In genomic region chr6:91414890-91415289, GRCm38 (mm10) we compare ENCODE assay signal across 8 mouse cellular contexts. TPM values are rescaled to one million over a fixed set of nuclear protein-coding genes. Genes with fewer than 3 reads are reported as not detected.
A peak's percentile ranks its signal among the peaks of the same experiment; 100 is the strongest.
DNase-seq lines count a peak whose midpoint lies in the region; ATAC-seq lines count a peak whose summit lies in the region.

No protein-coding gene starts in this region.

- 0 out of 2 replicates have a peak, but pooled peaks have one; percentile 77 for ATAC-seq in frontal cortex, adult (ENCODE audit: low TSS enrichment)

- peak; percentile 21 for DNase-seq in gastrocnemius, postnatal 10 days
- DNase-seq in gastrocnemius, postnatal 4 days (ENCODE audit: low spot score in 2 of 2) = no peak
- DNase-seq in ovary, postnatal 14 days (ENCODE audit: low spot score) = peak; percentile 20
- DNase-seq in ovary, adult 18-20 months (ENCODE audit: low spot score) = no peak
- peak; percentile 60 for DNase-seq in brain, adult 2 months (ENCODE audit: low read depth, low spot score)
- peak; percentile 26 for DNase-seq in lung, postnatal 36 days
- no peak for DNase-seq in c-Kit-positive CD71-positive TER-119-positive erythroid progenitor cells, embryonic 14.5 days (ENCODE audit: low spot score)

RNA-seq across cellular contexts. Expression of gene Wnt7a, which starts 3.7 kb away (rescaled TPM):
- total RNA-seq in gastrocnemius, postnatal 10 days (2021) = not detected
- total RNA-seq in gastrocnemius, postnatal 4 days (2021) = not detected

RNA-seq across cellular contexts. Expression of gene Chchd4, which starts 58.5 kb away (rescaled TPM):
- 10 to 100 TPM in 1 of 2 experiments, 1 to 10 TPM in 1; 9.9 to 10.0 TPM for total RNA-seq in gastrocnemius, postnatal 10 days (2021)
- total RNA-seq in gastrocnemius, postnatal 4 days (2021) = 10 to 100 TPM; 11.3 to 11.8 TPM

RNA-seq across cellular contexts. Expression of gene Tmem43, which starts 58.6 kb away (rescaled TPM):
- 10 to 100 TPM; 32.5 to 41.5 TPM for total RNA-seq in gastrocnemius, postnatal 10 days (2021)
- total RNA-seq in gastrocnemius, postnatal 4 days (2021) = 10 to 100 TPM; 39.1 to 44.9 TPM

Comparison
In these comparisons a context has a peak if more than half of its experiments do, and no peak if none do; other contexts are left out.
1. DNase-seq: peak in gastrocnemius, postnatal 10 days (single experiment), ovary, postnatal 14 days (single experiment), brain, adult 2 months (single experiment) and lung, postnatal 36 days (single experiment); none in gastrocnemius, postnatal 4 days (0 of 2), ovary, adult 18-20 months (single experiment) and c-Kit-positive CD71-positive TER-119-positive erythroid progenitor cells, embryonic 14.5 days (single experiment).